Mouse (Mus musculus): Measurements from ENCODE around the gene Tmem88b.
"Not testable (repeated sequence)": the region's sequence is repeated elsewhere in the genome, so short reads cannot be mapped to it uniquely, and the experiment has no call there.

Tmem88b gene

GRCm38 (mm10) chr4:155759862-155760612, 25.6 kb downstream of the Tmem88b start:
- DNase-seq, result no peak

- no peak for DNase-seq
These were observed 28.7 kb downstream of the Tmem88b start for GRCm38 (mm10) chr4:155757011-155757410.

- DNase-seq, result no peak
These were observed 38.8 kb downstream of the Tmem88b start for GRCm38 (mm10) chr4:155746575-155747490.

- no peak for DNase-seq
These were observed 39.6 kb downstream of the Tmem88b start for GRCm38 (mm10) chr4:155746036-155746548.

GRCm38 (mm10) chr4:155745136-155745535, 40.5 kb downstream of the Tmem88b start:
- DNase-seq, result no peak

- DNase-seq, result no peak
These were observed 41.2 kb downstream of the Tmem88b start for GRCm38 (mm10) chr4:155744474-155744873.

- no peak for DNase-seq
These were observed 43.0 kb downstream of the Tmem88b start for GRCm38 (mm10) chr4:155742684-155743083.

GRCm38 (mm10) chr4:155740681-155741080, 45.0 kb downstream of the Tmem88b start:
- DNase-seq, result not testable (repeated sequence)

- DNase-seq, result no peak
These were observed 45.7 kb downstream of the Tmem88b start for GRCm38 (mm10) chr4:155739741-155740636.

GRCm38 (mm10) chr4:155739152-155739551, 46.5 kb downstream of the Tmem88b start:
- no peak for DNase-seq

- DNase-seq, result no peak
These were observed 47.4 kb downstream of the Tmem88b start for GRCm38 (mm10) chr4:155738262-155738661.

GRCm38 (mm10) chr4:155736421-155736820, 49.3 kb downstream of the Tmem88b start:
- DNase-seq, result no peak

GRCm38 (mm10) chr4:155735788-155736187, 49.9 kb downstream of the Tmem88b start:
- DNase-seq, result no peak

- DNase-seq, result peak; percentile 42 to 61
These were observed 50.5 kb downstream of the Tmem88b start for GRCm38 (mm10) chr4:155734951-155735702.

- DNase-seq, result peak; percentile 91 to 95
These were observed 51.2 kb downstream of the Tmem88b start, which contains the start of gene Tmem240 for GRCm38 (mm10) chr4:155734350-155734941. Gene Tmem240, plus strand, starts transcription at chr4:155734800.

- DNase-seq, result no peak
These were observed 52.4 kb downstream of the Tmem88b start for GRCm38 (mm10) chr4:155733267-155733666.

Data from lung, postnatal 4 days (tissue).